14 mouse cellular contexts compared by ENCODE assay signal in the genomic region with DNA sequence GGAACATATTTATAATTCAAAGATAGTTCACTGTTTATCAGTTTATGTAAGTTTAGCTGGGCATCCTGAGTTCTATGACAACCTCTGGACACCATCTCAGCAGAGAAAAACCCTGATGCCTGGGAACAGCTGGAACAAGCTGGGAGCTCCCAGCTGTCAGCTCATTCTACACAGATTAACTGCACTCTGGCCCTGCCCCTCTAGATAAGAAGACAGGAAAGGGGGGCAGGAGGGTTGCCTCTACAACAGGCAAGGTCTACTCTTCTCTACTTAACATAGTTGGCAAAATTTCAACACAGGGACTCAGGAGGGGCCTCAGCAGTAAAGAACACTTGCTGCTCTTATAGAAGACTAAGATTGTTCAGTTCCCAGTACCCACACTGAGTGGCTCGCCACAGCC. TPM values are rescaled to one million over a fixed set of nuclear protein-coding genes. Genes with fewer than 3 reads are reported as not detected.
DNase-seq lines count a peak whose midpoint lies in the region; ATAC-seq and TF ChIP-seq lines count a peak whose summit lies in the region.
"Had no signal": no experiment of that assay in that cellular context is flagged by ENCODE, and none has a peak within 500 bp of the region (broad histone marks: within the 10 kb centered on the region; RNA-seq: fewer than 3 reads in every experiment).

No protein-coding gene starts in this region.

- H3K27ac ChIP-seq in kidney, adult 2 months (ENCODE audit: insufficient read depth, low read depth, low read length) = no peak overlapping the region
- H3K27ac ChIP-seq in stomach, embryonic 14.5 days (ENCODE audit: low read length) = no peak overlapping the region
- no peak overlapping the region for H3K27ac ChIP-seq in stomach, postnatal 0 days (replicated peaks)
- no peak overlapping the region for H3K27ac ChIP-seq in forebrain, embryonic 13.5 days
- H3K27ac ChIP-seq in midbrain, embryonic 15.5 days = no peak overlapping the region
- H3K27ac ChIP-seq: limb, embryonic 12.5 days had no signal

- 93% methylated on average over 1 of the region's 1 CpGs for WGBS in kidney, adult 2 months
- WGBS in stomach, embryonic 14.5 days = 70% methylated on average over 1 of the region's 1 CpGs
- WGBS in stomach, postnatal 0 days = 71% methylated on average over 1 of the region's 1 CpGs
- WGBS in forebrain, embryonic 13.5 days = 81% methylated on average over 1 of the region's 1 CpGs
- WGBS in midbrain, embryonic 15.5 days = 66% methylated on average over 1 of the region's 1 CpGs

- peak; percentile 60 for DNase-seq in kidney, postnatal 10 days
- no peak for DNase-seq in kidney, adult 2 months
- no peak for DNase-seq in stomach, postnatal 0 days (ENCODE audit: low spot score)
- DNase-seq in heart, postnatal 10 days = peak; percentile 50 to 61
- DNase-seq: cerebellum, adult 18-20 months; embryo, embryonic 11 days; kidney, adult 9 months; right cerebral cortex, postnatal 4 days; thymus, postnatal 4 days had no signal

- H3K4me3 ChIP-seq in kidney, adult 2 months (ENCODE audit: insufficient read depth, low read depth, low read length) = no peak overlapping the region
- H3K4me3 ChIP-seq in stomach, embryonic 14.5 days (ENCODE audit: low read depth, low read length) = no peak overlapping the region
- no peak overlapping the region for H3K4me3 ChIP-seq in stomach, postnatal 0 days (ENCODE audit: low read depth, low read length)
- no peak overlapping the region for H3K4me3 ChIP-seq in forebrain, embryonic 13.5 days
- no peak overlapping the region for H3K4me3 ChIP-seq in midbrain, embryonic 15.5 days
- H3K4me3 ChIP-seq: limb, embryonic 12.5 days had no signal

- intact Hi-C loops in heart, postnatal 10 days (cut with DNase I) = no loop called here

- no peak overlapping the region for H3K9ac ChIP-seq in stomach, embryonic 14.5 days (replicated peaks; ENCODE audit: low read depth, low read length)
- H3K9ac ChIP-seq in stomach, postnatal 0 days (ENCODE audit: low read length) = no peak overlapping the region
- H3K9ac ChIP-seq in forebrain, embryonic 13.5 days = no peak overlapping the region
- H3K9ac ChIP-seq in midbrain, embryonic 15.5 days = no peak overlapping the region
- H3K9ac ChIP-seq: limb, embryonic 12.5 days had no signal

- H3K9me3 ChIP-seq in stomach, embryonic 14.5 days (ENCODE audit: control insufficient read depth, low read depth, low read length) = no peaks in the 10 kb centered on the region
- H3K9me3 ChIP-seq in stomach, postnatal 0 days (ENCODE audit: control insufficient read depth, low read length) = no peaks in the 10 kb centered on the region
- no peaks in the 10 kb centered on the region for H3K9me3 ChIP-seq in forebrain, embryonic 13.5 days (replicated peaks)
- no peaks in the 10 kb centered on the region for H3K9me3 ChIP-seq in midbrain, embryonic 15.5 days
- H3K9me3 ChIP-seq: limb, embryonic 12.5 days had no signal

- 0 out of 2 replicates have a peak, but pooled peaks have one; percentile 49 for ATAC-seq in stomach, embryonic 14.5 days (ENCODE audit: insufficient number of reproducible peaks, insufficient read depth, low FRiP score, low read depth)
- no peak for ATAC-seq in stomach, postnatal 0 days (ENCODE audit: low FRiP score, low TSS enrichment)
- no peak for ATAC-seq in forebrain, embryonic 13.5 days
- ATAC-seq in midbrain, embryonic 15.5 days (replicated peaks) = no peak

- H3K4me2 ChIP-seq in stomach, embryonic 14.5 days (replicated peaks; ENCODE audit: low read depth, low read length) = no peak overlapping the region
- no peak overlapping the region for H3K4me2 ChIP-seq in stomach, postnatal 0 days (replicated peaks; ENCODE audit: low read depth)
- H3K4me2 ChIP-seq in forebrain, embryonic 13.5 days = no peak overlapping the region
- no peak overlapping the region for H3K4me2 ChIP-seq in midbrain, embryonic 15.5 days
- H3K4me2 ChIP-seq: limb, embryonic 12.5 days had no signal

- TF ChIP-seq POLR2A in kidney, adult 2 months (IDR thresholded peaks at IDR 0.05; ENCODE audit: low read depth, low read length) = no peak

- peaks cover 5% of the 10 kb centered on the region; the same call in 1 of the 2 replicates for H3K4me1 ChIP-seq in kidney, adult 2 months (ENCODE audit: control insufficient read depth, insufficient read depth, low read length)
- peaks cover 9% of the 10 kb centered on the region; the same call in 1 of the 2 replicates for H3K4me1 ChIP-seq in stomach, embryonic 14.5 days (ENCODE audit: control insufficient read depth, insufficient read depth, low read length)
- no peaks in the 10 kb centered on the region for H3K4me1 ChIP-seq in stomach, postnatal 0 days (replicated peaks; ENCODE audit: control insufficient read depth, insufficient read depth)
- 0 out of 2 replicates have a peak, but pooled peaks cover 5% of the 10 kb centered on the region for H3K4me1 ChIP-seq in forebrain, embryonic 13.5 days
- no peaks in the 10 kb centered on the region for H3K4me1 ChIP-seq in midbrain, embryonic 15.5 days

- no peak for TF ChIP-seq EP300 in stomach, postnatal 0 days (optimal IDR thresholded peaks at IDR 0.05)

- no peak for TF ChIP-seq CTCF in kidney, adult 2 months (conservative IDR thresholded peaks at IDR 0.05; ENCODE audit: insufficient read depth, insufficient read length, low read depth, low read length)
- TF ChIP-seq CTCF in stomach, postnatal 0 days (IDR thresholded peaks at IDR 0.05; ENCODE audit: low read depth) = no peak

- H3K27me3 ChIP-seq in kidney, adult 2 months (replicated peaks; ENCODE audit: control insufficient read depth, insufficient read depth, low read length) = no peaks in the 10 kb centered on the region
- no peaks in the 10 kb centered on the region for H3K27me3 ChIP-seq in stomach, embryonic 14.5 days (ENCODE audit: control insufficient read depth, insufficient read depth, low read length)
- H3K27me3 ChIP-seq in stomach, postnatal 0 days (ENCODE audit: control insufficient read depth, insufficient read depth, low read length) = no peaks in the 10 kb centered on the region
- H3K27me3 ChIP-seq in forebrain, embryonic 13.5 days = no peaks in the 10 kb centered on the region
- no peaks in the 10 kb centered on the region for H3K27me3 ChIP-seq in midbrain, embryonic 15.5 days (replicated peaks)
- H3K27me3 ChIP-seq: limb, embryonic 12.5 days had no signal

- no peaks in the 10 kb centered on the region for H3K36me3 ChIP-seq in kidney, adult 2 months (ENCODE audit: control insufficient read depth, insufficient read depth, low read length)
- no peaks in the 10 kb centered on the region for H3K36me3 ChIP-seq in stomach, embryonic 14.5 days (ENCODE audit: control insufficient read depth, insufficient read depth, low read length)
- no peaks in the 10 kb centered on the region for H3K36me3 ChIP-seq in stomach, postnatal 0 days (ENCODE audit: control insufficient read depth, insufficient read depth, low read length)
- H3K36me3 ChIP-seq in forebrain, embryonic 13.5 days (ENCODE audit: poor library complexity, severe bottlenecking) = no peaks in the 10 kb centered on the region
- H3K36me3 ChIP-seq in midbrain, embryonic 15.5 days (replicated peaks) = no peaks in the 10 kb centered on the region
- H3K36me3 ChIP-seq: limb, embryonic 12.5 days had no signal

RNA-seq across cellular contexts. Expression of a gene that starts 27.0 kb away (rescaled TPM):
- polyA plus RNA-seq in kidney, adult 2 months (2012; rRNA removed) = 113 and 129 TPM in 2 replicates
- polyA plus RNA-seq in stomach, embryonic 14.5 days (2014; fragmentation: Nextera tagmentation; extraction: Ambion mirVana) = 41.9 and 56.1 TPM in 2 replicates
- polyA plus RNA-seq in stomach, postnatal 0 days (2015; fragmentation: Nextera tagmentation; extraction: Ambion mirVana) = 14.3 and 17.5 TPM in 2 replicates
- 10 to 100 TPM; 86.0 to 96.7 TPM for total RNA-seq in heart, postnatal 10 days (2021)
- 18.5 and 20.0 TPM in 2 replicates for polyA plus RNA-seq in forebrain, embryonic 13.5 days (2015; fragmentation: Nextera tagmentation; extraction: Ambion mirVana)
- polyA plus RNA-seq in midbrain, embryonic 15.5 days (2015; fragmentation: Nextera tagmentation; extraction: Ambion mirVana) = 31.2 and 31.5 TPM in 2 replicates
- total RNA-seq: megakaryocyte-erythroid progenitor cell, adult 5-6 weeks had no signal

Comparison
In these comparisons a context has a peak if more than half of its experiments do, and no peak if none do; other contexts are left out.
1. DNase-seq: peak in kidney, postnatal 10 days (single experiment) and heart, postnatal 10 days (2 of 2); none in kidney, adult 2 months (single experiment) and stomach, postnatal 0 days (single experiment).